Mouse (Mus musculus): ENCODE data around the gene Ttll5. TPM values are rescaled to one million over a fixed set of nuclear protein-coding genes. Genes with fewer than 3 reads are reported as not detected.

Gene Ttll5
- polyA plus RNA-seq, 1 experiment from 2014 or later, result 13.9 TPM

DNA sequence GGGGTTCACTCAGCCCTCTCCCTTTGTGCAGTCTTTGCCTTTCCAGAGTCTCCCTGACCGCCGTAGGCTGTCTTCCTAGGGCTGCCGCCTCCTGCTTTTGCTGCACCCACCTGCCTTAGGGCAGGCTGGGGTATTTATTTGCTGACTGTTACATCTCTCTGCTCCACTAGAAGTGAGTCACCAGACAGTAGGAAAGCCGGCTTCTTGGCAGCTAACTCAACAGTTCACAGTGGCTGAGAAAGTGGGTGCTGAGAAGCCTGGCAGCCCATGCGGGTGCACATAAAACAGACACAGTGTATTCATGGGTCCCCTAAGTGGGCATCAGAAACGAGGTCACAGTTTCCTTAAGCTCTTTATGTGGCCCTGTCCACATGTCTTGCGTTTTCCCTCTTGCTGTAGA is 261.4 kb downstream of the Ttll5 start:
- H3K27me3 ChIP-seq, result no peaks in the 10 kb centered on the region
- H3K4me1 ChIP-seq, result peaks cover 9% of the 10 kb centered on the region
- ATAC-seq (ENCODE audit: borderline replicate concordance, extremely low read depth, low FRiP score, low TSS enrichment), result no peak
- H3K36me3 ChIP-seq, result peaks cover 13% of the 10 kb centered on the region; the same call in 1 of the 2 replicates
- no peak overlapping the region for H3K27ac ChIP-seq
- H3K9me3 ChIP-seq, result no peaks in the 10 kb centered on the region
- H3K4me3 ChIP-seq, result no peak overlapping the region
- 81% methylated on average over 7 of the region's 7 CpGs for WGBS
- H3K4me2 ChIP-seq, result no peak overlapping the region
- H3K9ac ChIP-seq, result no peak overlapping the region

DNA sequence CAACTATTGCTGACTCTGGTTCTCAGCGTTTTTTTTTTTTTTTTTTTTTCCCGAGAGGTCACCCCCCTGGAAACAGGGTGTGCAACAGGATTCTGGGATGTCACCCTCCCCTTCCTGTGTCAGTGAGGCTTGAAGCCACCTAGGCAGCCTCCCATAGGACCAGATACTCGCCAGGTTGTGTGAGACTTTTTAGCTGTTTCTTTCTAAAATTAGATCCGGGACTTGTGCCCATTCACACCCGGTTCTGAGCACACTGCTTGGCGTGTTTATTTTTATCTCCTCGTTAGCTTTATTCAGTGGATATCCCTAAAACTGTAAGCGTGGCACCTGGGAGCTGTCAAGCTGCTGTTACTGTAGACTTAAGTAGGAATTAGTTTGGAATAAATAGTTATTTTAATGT is 262.1 kb downstream of the Ttll5 start:
- 60% methylated on average over 8 of the region's 8 CpGs for WGBS
- no peak for ATAC-seq (ENCODE audit: borderline replicate concordance, extremely low read depth, low FRiP score, low TSS enrichment)
- H3K4me1 ChIP-seq, result peaks cover 14% of the 10 kb centered on the region
- H3K4me3 ChIP-seq, result no peak overlapping the region
- no peak overlapping the region for H3K27ac ChIP-seq
- H3K9ac ChIP-seq, result no peak overlapping the region
- H3K36me3 ChIP-seq, result peaks cover 13% of the 10 kb centered on the region; the same call in 1 of the 2 replicates
- no peak overlapping the region for H3K4me2 ChIP-seq
- no peaks in the 10 kb centered on the region for H3K9me3 ChIP-seq
- no peaks in the 10 kb centered on the region for H3K27me3 ChIP-seq

DNA sequence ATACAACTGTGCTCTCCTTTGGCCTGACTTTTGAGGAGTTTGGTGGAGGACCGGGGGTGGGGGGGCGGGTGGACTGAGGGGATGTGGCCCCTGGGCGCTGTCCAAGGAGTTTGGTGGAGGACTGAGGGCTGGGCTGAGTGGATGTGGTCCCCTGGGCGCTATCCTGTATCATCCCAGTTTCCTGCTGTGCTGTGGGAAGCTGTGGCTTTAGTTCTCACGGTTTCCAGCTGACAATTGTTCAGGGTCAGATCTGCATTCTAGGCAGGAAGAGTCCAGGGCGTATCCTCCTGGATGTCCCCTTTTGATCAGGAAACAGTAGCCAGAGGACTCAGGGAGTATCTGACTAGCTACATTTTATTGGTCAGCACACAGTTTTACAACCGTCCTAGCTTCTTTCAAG is 263.6 kb downstream of the Ttll5 start:
- ATAC-seq (ENCODE audit: borderline replicate concordance, extremely low read depth, low FRiP score, low TSS enrichment), result no peak
- Histone ChIP-seq H3K4me1 (peaks cover 15% of the 10 kb centered on the region), H3K9ac (no peak overlapping the region), H3K27ac (no peak overlapping the region), H3K9me3 (no peaks in the 10 kb centered on the region), H3K4me3 (no peak overlapping the region), H3K4me2 (no peak overlapping the region), H3K36me3 (peaks cover 13% of the 10 kb centered on the region; the same call in 1 of the 2 replicates), H3K27me3 (no peaks in the 10 kb centered on the region)
- WGBS, result 68% methylated on average over 7 of the region's 7 CpGs

DNA sequence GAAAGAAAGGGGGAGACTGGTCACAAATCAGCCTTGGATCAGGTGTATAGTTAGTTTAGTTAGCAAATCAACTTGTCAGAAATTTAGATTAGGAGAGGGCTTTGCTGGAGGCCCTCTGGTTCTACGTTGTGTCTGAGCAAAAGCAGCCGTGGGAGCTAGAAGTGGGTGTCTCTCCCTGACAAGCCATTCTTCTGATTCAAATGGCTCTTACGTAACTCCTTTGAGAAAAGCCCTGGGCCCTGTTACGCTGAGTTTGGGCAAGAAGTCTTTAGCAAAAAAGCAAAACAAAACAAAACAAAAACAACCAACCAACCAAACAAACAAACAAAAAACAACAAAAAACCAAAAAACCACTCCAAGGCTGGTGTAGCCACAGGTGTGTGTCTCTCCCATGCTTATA is 266.3 kb downstream of the Ttll5 start:
- WGBS, result 69% methylated on average over 4 of the region's 4 CpGs

DNA sequence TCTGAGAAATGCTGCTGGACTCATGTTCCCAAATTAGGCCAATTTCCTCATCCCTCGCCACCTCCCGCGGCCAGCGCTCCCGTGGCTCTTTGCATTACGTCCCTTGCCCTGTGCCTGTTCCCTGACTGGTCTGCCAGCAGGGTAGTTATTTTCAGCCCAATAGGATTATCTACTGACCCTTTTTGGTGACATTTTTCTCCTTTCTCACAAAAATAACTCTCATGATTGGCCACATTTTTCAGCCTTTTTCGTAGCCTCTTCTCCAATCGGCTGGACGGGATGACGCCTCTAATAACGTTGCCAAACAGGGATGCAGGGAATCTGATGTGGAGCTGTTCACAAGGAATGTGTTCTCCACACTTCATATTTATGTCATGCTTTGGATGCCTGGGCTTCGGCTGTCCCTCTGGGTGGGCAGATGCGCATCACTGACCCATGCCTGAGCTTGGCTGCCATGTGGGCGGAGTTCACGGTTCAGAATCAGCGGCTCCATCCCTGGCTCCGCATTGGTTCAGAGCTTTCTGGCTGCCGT is 267.2 kb downstream of the Ttll5 start:
- WGBS, result 41% methylated on average over 18 of the region's 18 CpGs
- Histone ChIP-seq H3K27ac (peak overlapping the region; percentile 85), H3K4me3 (no peak overlapping the region), H3K9ac (no peak overlapping the region), H3K27me3 (no peaks in the 10 kb centered on the region), H3K4me1 (peaks cover 11% of the 10 kb centered on the region), H3K36me3 (peaks cover 9% of the 10 kb centered on the region; the same call in 1 of the 2 replicates), H3K4me2 (peak overlapping the region; percentile 34), H3K9me3 (no peaks in the 10 kb centered on the region)
- ATAC-seq (ENCODE audit: borderline replicate concordance, extremely low read depth, low FRiP score, low TSS enrichment), result peak; percentile 79

More for the DNA sequence above, 266.3 kb downstream of the Ttll5 start:
- H3K9me3 ChIP-seq, result no peaks in the 10 kb centered on the region
- no peaks in the 10 kb centered on the region for H3K27me3 ChIP-seq
- H3K9ac ChIP-seq, result no peak overlapping the region
- H3K4me2 ChIP-seq, result 0 out of 2 replicates have a peak overlapping the region, but pooled peaks have one; percentile 34
- peaks cover 11% of the 10 kb centered on the region for H3K4me1 ChIP-seq
- H3K36me3 ChIP-seq, result peaks cover 13% of the 10 kb centered on the region; the same call in 1 of the 2 replicates
- no peak overlapping the region for H3K4me3 ChIP-seq
- ATAC-seq (ENCODE audit: borderline replicate concordance, extremely low read depth, low FRiP score, low TSS enrichment), result no peak
- H3K27ac ChIP-seq, result peak overlapping the region; percentile 85; the same call in 1 of the 2 replicates

DNA sequence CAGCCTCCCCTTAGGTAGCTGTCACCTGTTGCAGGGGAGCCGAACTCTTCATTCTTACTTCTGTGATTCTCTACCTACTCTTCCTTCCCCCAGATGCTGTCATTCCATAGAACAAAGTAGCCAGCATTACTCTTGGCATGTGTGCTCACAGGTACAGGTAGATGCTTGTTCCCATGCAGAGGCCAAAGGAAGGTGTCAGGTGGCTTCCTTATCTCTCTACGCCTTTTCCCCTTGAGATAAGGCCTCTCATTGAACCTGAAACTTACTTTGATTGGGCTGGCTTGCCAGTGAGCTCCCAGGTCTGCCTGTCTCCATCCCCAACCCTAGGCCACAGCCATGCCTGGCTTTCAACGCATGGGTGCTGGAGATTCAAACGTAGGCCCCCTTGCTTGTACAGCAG is 269.6 kb downstream of the Ttll5 start:
- Histone ChIP-seq H3K4me2 (no peak overlapping the region), H3K36me3 (peaks cover 6% of the 10 kb centered on the region; the same call in 1 of the 2 replicates), H3K4me3 (no peak overlapping the region), H3K9ac (no peak overlapping the region), H3K9me3 (no peaks in the 10 kb centered on the region), H3K4me1 (peaks cover 11% of the 10 kb centered on the region), H3K27me3 (no peaks in the 10 kb centered on the region), H3K27ac (no peak overlapping the region)
- 67% methylated on average over 4 of the region's 4 CpGs for WGBS
- ATAC-seq (ENCODE audit: borderline replicate concordance, extremely low read depth, low FRiP score, low TSS enrichment), result no peak

DNA sequence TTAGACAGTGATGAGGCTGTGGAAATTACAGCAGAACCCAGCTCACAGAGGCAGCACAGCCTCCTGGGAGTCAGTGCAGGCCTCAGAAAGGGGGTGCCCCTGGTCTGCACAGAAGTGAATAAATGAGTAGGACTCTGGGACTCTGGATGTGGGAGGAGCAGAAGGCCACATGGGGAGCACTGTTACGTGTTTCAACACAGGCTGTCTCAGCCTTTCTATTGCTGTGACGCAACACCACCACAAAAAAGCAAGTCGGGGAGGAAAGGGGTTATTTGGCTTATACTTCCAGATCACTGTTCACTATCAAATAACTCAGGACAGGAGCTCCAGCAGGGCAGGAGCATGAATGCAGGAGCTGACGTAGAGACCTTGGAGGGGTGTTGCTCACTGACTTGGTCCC is 271.3 kb downstream of the Ttll5 start:
- no peak overlapping the region for H3K4me3 ChIP-seq
- H3K27me3 ChIP-seq, result no peaks in the 10 kb centered on the region
- no peak overlapping the region for H3K4me2 ChIP-seq
- H3K9me3 ChIP-seq, result no peaks in the 10 kb centered on the region
- no peak overlapping the region for H3K27ac ChIP-seq
- WGBS, result 77% methylated on average over 4 of the region's 4 CpGs
- H3K9ac ChIP-seq, result no peak overlapping the region
- ATAC-seq (ENCODE audit: borderline replicate concordance, extremely low read depth, low FRiP score, low TSS enrichment), result no peak
- peaks cover 11% of the 10 kb centered on the region for H3K4me1 ChIP-seq
- no peaks in the 10 kb centered on the region for H3K36me3 ChIP-seq

DNA sequence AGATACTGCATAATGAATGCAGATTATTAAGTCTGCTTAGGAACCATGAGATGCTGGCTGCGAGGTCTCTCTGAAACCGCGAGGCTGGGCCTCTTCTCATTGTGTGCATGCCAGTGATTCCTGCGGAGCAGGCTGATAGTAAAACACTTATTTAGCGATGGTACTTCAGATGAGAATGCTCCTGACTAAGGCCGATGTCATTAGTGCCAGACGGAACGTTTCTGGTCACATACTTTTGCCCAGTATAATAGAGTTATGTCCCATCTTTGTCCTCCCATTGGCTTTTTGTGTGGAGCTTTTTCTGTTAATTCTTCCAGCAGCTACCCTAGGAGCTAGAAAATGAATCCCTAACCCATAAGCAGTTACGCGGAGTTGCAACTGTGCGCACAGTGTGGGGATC is 273.3 kb downstream of the Ttll5 start:
- no peak overlapping the region for H3K9ac ChIP-seq
- ATAC-seq (ENCODE audit: borderline replicate concordance, extremely low read depth, low FRiP score, low TSS enrichment), result no peak
- WGBS, result 74% methylated on average over 11 of the region's 11 CpGs
- no peaks in the 10 kb centered on the region for H3K36me3 ChIP-seq
- H3K4me1 ChIP-seq, result 0 out of 2 replicates have a peak, but pooled peaks cover 3% of the 10 kb centered on the region
- H3K9me3 ChIP-seq, result no peaks in the 10 kb centered on the region
- H3K4me2 ChIP-seq, result no peak overlapping the region
- H3K27me3 ChIP-seq, result no peaks in the 10 kb centered on the region
- H3K27ac ChIP-seq, result no peak overlapping the region
- no peak overlapping the region for H3K4me3 ChIP-seq

DNA sequence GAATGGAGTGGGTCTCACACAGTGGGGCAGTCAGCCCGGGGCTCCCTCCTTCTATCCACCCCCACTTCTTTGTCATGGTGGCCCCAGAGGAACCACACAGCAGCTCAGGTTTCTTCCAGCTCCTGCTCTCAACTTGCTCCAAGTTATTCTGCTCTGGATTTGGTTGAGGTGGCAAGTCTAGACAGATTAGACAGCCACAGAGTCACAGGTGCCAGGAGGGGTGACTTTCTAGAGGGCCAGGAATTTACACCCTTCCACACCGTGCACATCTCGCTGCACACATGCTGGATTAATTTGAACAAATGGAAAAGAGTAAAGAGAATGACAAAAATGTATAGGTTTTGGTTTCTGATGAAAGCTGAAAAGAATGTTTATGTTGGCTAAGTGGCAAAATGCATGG is 276.3 kb downstream of the Ttll5 start:
- no peak for ATAC-seq (ENCODE audit: borderline replicate concordance, extremely low read depth, low FRiP score, low TSS enrichment)
- H3K4me3 ChIP-seq, result no peak overlapping the region
- H3K27ac ChIP-seq, result no peak overlapping the region
- H3K36me3 ChIP-seq, result no peaks in the 10 kb centered on the region
- H3K9me3 ChIP-seq, result no peaks in the 10 kb centered on the region
- no peak overlapping the region for H3K4me2 ChIP-seq
- H3K27me3 ChIP-seq, result no peaks in the 10 kb centered on the region
- 67% methylated on average over 3 of the region's 3 CpGs for WGBS
- no peak overlapping the region for H3K9ac ChIP-seq
- H3K4me1 ChIP-seq, result peaks cover 21% of the 10 kb centered on the region

DNA sequence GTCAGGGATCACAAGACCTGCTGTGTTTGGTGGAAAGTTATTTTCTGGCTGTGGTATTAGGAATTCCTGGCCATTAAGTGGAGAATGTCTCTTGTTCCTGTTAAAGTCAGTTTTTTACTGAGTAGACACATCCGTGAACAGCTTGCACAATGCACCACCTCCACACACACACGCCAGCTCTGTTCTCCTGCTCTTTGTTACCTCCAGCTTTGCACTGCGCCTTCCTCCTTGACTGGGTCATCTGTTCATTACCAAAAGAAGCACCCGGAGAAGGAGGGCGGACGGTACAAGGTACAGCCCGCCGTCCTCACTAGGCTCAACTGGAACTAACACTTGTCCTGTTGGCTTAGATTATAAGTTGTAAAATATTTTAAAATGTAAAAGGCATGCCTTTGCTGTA is 278.2 kb downstream of the Ttll5 start:
- Histone ChIP-seq H3K27me3 (no peaks in the 10 kb centered on the region), H3K9ac (no peak overlapping the region), H3K9me3 (no peaks in the 10 kb centered on the region), H3K4me1 (peaks cover 21% of the 10 kb centered on the region), H3K27ac (no peak overlapping the region), H3K4me2 (no peak overlapping the region), H3K36me3 (no peaks in the 10 kb centered on the region), H3K4me3 (no peak overlapping the region)
- WGBS, result 77% methylated on average over 8 of the region's 8 CpGs
- no peak for ATAC-seq (ENCODE audit: borderline replicate concordance, extremely low read depth, low FRiP score, low TSS enrichment)

DNA sequence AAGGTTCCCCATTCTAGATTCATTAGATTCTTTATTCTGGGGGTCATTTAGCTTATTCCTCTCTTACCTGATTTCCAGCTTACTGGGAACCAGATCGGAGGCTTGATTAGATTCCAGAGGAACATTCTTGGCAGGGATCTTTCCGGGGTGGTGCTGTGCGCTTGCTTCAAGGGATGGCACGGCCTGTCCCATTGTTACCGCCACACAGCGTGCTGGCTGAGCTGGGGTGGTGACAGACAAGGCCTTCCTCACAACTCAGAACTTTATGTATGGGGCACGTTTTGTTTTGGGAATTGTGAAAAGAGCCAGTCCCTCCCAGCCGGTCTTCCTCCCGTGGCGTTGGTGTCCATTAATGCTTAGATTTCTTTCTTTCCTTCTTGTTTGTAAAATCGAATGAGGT is 278.9 kb downstream of the Ttll5 start:
- ATAC-seq (ENCODE audit: borderline replicate concordance, extremely low read depth, low FRiP score, low TSS enrichment), result no peak
- Histone ChIP-seq H3K36me3 (no peaks in the 10 kb centered on the region), H3K9me3 (no peaks in the 10 kb centered on the region), H3K4me2 (no peak overlapping the region), H3K4me1 (peaks cover 21% of the 10 kb centered on the region), H3K9ac (no peak overlapping the region), H3K4me3 (no peak overlapping the region), H3K27me3 (no peaks in the 10 kb centered on the region), H3K27ac (peak overlapping the region; percentile 60)
- 37% methylated on average over 11 of the region's 11 CpGs for WGBS

DNA sequence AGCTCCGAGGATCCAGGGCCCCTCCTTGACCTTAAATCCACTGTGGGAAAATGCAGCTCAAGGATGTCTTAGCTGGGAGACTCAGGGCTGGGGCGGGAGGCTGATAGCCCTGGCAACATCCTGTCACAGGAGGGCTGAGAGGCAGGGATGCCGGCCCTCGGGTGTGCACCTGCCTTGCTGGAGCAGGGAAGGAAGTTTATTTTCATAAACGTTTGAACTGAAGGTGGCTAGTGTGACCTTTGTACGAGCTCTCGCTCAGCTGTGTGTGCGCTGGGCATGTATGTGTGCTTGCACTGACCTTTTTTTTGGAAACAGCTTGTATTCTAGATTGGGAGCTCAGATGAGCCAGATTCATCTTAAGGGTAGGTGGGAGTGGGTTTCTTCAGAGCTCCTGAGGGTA is 279.4 kb downstream of the Ttll5 start:
- H3K27ac ChIP-seq, result peak overlapping the region; percentile 60
- no peak overlapping the region for H3K9ac ChIP-seq
- H3K9me3 ChIP-seq, result no peaks in the 10 kb centered on the region
- ATAC-seq (ENCODE audit: borderline replicate concordance, extremely low read depth, low FRiP score, low TSS enrichment), result no peak
- no peaks in the 10 kb centered on the region for H3K27me3 ChIP-seq
- WGBS, result 24% methylated on average over 8 of the region's 8 CpGs
- no peak overlapping the region for H3K4me2 ChIP-seq
- H3K4me1 ChIP-seq, result peaks cover 21% of the 10 kb centered on the region
- no peak overlapping the region for H3K4me3 ChIP-seq
- H3K36me3 ChIP-seq, result no peaks in the 10 kb centered on the region

DNA sequence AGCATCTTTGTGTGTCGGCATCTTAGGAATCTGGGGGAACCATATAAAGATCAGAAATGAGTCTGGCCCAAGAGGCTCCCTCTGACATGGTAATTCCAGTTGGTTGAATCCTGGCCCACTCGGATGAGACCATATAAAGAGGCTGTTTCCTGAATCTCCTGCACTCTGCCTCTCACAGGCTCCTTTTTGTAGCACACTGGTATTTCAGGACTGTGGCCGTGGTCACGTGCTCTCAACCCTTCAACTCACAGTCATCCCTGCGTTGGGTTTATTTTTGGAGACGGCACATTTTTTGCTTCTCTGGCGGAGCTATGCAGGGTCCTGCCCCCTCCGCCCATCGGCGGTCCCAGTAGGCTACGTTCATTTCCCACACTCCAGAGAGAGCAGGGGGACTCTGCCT is 279.8 kb downstream of the Ttll5 start:
- Histone ChIP-seq H3K36me3 (no peaks in the 10 kb centered on the region), H3K27me3 (no peaks in the 10 kb centered on the region), H3K9ac (no peak overlapping the region), H3K4me2 (no peak overlapping the region), H3K4me3 (no peak overlapping the region), H3K4me1 (peaks cover 21% of the 10 kb centered on the region), H3K9me3 (no peaks in the 10 kb centered on the region), H3K27ac (peak overlapping the region; percentile 60)
- peak; percentile 74 for ATAC-seq (ENCODE audit: borderline replicate concordance, extremely low read depth, low FRiP score, low TSS enrichment)
- 29% methylated on average over 11 of the region's 11 CpGs for WGBS
